Mouse (Mus musculus) CH12F3 (cell line): Measurements from ENCODE around the gene Tyro3.

ENCODE experiments used
- in situ Hi-C: fragments of 300-500 bp; cut with MboI; formaldehyde crosslinking; loops from 2 replicates; pipeline ENCODE4 v1.14.3; 2020; ENCODE audit warnings: low sequenced_read_pairs

The Tyro3 gene

GRCm38 (mm10) chr2:119803618-119804274 is 6.2 kb downstream of the Tyro3 start:
- in situ Hi-C loops = no loop called here

- in situ Hi-C loops = no loop called here
Observed at GRCm38 (mm10) chr2:119804275-119804628, 6.7 kb downstream of the Tyro3 start.

DNA sequence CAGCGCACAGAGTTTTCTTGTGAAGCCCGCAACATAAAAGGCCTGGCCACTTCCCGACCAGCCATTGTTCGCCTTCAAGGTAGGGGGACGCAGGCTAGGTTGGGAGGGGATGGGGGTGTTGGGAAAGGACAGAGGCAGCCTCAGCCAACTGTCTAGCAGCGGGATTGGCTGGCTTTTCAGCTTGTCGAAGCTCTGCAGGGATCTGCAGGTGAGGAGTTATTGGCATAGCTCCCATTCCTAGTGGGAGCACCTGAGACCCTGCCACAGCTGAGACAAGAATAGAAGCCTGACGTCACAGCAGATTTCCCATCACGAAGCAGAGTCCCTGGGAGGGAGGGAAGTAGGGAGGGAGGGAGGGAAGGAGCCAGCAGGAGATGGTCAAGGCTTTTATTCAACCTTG is 7.2 kb downstream of the Tyro3 start:
- in situ Hi-C loops = no loop called here

- in situ Hi-C loops = no loop called here
Observed at GRCm38 (mm10) chr2:119805536-119805935, 8.0 kb downstream of the Tyro3 start.

- in situ Hi-C loops = no loop called here
Observed at GRCm38 (mm10) chr2:119808438-119808837, 10.9 kb downstream of the Tyro3 start.

GRCm38 (mm10) chr2:119808881-119809280 is 11.3 kb downstream of the Tyro3 start:
- in situ Hi-C loops = no loop called here

GRCm38 (mm10) chr2:119810890-119811289 is 13.4 kb downstream of the Tyro3 start:
- in situ Hi-C loops = no loop called here

DNA sequence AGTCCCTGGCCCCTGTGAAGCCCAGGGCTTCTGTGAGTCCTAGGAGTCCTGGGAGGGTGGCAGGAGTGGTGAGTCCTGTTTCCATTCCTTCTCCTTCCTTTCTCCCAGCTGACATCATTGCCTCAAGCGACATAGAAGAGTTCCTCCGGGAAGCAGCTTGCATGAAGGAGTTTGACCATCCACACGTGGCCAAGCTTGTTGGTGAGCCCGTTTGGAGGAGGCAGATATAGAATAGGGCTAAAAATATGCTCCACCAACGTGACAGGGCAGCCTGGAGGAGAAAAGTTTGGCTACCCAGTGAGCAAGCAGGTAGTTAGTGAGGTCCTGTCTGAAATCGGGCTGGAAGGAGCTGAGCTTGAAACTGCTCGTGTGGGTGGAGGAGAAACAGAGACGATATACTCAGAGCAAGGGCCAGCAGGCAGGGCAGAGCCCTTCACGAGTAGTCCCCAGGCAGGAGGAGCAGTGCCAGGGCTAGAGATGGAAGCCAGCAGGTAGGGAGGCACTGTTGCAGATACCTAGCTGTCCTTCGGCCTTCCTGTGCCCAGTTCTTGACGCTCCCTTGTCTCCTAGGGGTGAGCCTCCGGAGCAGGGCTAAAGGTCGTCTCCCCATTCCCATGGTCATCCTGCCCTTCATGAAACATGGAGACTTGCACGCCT is 14.1 kb downstream of the Tyro3 start:
- in situ Hi-C loops = no loop called here

DNA sequence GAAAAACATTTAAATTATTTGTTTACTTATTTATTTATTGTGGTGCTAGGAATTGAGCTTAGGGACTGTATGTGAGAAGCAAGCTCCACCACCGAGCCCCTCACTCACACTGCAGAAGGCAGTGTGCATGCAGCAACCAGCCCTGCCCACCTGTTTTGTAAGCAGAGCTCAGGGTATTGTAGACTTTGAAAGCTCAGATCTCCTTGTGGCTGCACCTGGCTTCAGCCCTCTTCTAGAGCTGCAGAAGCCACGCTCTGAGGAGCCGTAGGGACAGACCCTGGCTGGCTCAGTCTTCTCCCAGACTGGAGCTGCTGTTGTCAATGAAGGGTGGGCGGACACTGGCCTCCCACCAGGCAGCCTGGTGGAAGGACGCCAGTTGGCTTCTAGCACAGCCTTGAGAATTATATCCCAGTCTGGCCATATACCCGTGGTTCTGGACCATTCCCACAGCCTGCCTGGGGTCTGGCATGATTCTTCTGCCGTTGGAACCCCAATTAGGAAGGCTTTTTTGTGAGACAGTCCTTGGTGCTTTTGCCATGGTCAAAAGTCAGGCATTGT is 16.9 kb downstream of the Tyro3 start:
- in situ Hi-C loops = no loop called here

GRCm38 (mm10) chr2:119816611-119817010 is 19.1 kb downstream of the Tyro3 start:
- in situ Hi-C loops = no loop called here

DNA sequence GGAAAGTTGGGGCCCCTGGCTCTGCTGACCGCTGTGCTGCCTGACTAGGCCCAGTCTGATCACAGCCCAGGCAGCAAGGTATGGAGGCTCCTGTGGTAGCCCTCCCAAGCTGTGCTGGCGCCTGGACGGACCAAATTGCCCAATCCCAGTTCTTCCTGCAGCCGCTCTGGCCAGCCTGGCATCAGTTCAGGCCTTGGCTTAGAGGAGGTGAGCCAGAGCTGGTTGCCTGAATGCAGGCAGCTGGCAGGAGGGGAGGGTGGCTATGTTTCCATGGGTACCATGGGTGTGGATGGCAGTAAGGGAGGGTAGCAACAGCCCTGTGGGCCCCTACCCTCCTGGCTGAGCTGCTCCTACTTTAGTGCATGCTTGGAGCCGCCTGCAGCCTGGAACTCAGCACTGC is 19.5 kb downstream of the Tyro3 start:
- in situ Hi-C loops = no loop called here

DNA sequence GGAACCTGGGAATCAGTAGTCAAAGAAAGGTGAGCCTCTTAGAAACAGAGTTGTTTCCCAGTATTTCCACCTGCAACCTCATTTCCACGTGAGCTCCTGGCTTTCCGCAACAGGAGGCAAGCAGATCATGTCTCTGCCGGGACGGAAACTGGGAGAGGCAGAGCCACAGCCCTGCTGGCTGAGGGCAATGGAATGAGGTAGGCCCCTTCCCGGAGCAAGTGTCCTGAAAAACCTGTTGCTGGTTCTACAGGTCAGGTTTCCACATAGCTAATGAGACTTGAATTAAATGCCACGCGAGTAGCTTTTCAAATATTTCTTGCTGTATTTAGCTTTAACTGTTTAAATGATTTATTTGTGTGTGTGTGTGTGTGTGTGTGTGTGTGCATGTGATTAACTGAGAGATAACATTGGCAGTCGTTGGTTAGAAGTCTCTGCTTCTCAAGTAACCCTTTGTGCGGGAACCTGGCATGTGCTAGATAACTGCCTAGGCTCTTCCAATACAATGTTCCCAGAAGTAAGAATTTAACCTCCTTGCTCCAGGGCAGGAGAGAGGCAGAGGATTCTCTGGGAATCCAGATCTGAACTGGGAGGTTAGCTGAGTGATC is 21.2 kb downstream of the Tyro3 start:
- in situ Hi-C loops = no loop called here

GRCm38 (mm10) chr2:119821136-119821535 is 23.6 kb downstream of the Tyro3 start:
- in situ Hi-C loops = no loop called here

DNA sequence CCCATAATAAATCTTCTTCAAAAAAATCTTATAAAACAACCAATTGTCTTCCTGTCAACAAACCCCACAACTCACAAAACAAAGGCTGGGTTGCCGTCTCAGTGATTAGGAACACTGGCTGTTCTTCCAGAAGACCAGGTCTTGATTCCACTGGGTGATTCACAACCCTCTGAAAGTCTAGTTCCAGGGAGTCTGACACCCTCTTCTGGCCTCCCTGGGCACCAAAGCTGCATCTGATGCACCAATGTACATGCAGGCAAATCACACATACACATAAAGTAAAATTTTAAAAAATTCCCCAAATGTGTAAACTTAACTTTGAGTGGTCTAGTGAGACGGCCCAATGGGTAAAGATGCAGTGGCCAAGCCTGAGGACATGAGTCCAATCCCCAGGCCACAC is 33.0 kb downstream of the Tyro3 start:
- in situ Hi-C loops = no loop called here

DNA sequence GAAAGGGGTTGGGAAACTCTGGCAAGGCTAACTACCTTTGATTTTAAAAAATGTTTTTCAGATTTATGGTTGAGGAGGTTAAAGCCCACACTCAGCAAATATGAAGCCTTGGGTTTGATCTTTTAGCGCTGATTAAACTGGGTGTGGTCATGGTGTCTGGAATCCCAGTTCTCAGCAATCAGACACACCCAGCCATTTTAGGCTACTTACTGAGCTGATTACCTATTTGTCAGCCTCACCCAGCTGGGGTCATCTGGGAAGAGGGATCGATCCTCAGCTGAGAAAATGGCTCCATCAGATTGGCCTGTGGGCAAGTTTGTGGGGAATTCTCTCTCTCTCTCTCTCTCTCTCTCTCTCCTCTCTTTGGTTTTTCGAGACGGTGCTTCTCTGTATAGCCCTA is 36.7 kb downstream of the Tyro3 start:
- in situ Hi-C loops = no loop called here

GRCm38 (mm10) chr2:119837616-119838015 is 40.1 kb downstream of the Tyro3 start:
- in situ Hi-C loops = no loop called here

- in situ Hi-C loops = no loop called here
Observed at GRCm38 (mm10) chr2:119838363-119839156, 41.0 kb downstream of the Tyro3 start.

DNA sequence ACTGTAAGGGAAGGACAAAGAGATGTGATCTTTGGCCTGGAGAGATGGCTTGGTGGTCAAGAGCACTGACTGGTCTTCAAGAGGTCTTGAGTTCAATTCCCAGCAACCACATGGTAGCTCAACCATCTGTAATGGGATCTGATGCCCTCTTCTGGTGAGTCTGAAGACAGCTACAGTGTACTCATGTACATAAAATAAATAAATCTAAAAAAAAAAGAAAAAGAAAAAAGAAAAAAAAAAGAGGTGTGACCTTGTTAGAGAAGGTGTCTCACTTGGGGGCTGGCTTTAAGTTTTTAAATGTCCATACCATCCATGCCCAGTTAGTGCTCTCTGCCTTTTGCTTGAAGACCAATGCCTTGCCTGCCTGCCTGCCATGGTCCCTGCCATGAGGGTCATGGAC is 42.5 kb downstream of the Tyro3 start:
- in situ Hi-C loops = no loop called here

- in situ Hi-C loops = no loop called here
Observed at GRCm38 (mm10) chr2:119842000-119842399, 44.5 kb downstream of the Tyro3 start.

DNA sequence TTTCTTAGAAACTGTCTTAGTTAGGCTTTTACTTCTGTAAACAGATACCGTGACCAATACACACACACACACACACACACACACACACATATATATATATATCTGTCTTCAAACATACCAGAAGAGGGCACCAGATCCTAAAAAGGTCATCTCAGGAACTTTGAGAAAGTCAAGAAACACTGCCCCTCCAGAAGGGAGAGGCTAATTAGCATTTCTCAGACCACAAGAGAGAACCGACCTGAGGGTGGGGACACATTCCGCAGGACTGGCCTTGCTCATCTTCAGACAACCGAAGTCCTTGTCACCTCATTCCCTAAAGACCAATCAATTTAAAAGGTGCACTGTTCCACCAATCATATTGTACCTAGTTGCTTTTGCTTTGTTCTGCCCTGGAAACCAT is 46.0 kb downstream of the Tyro3 start:
- in situ Hi-C loops = no loop called here

DNA sequence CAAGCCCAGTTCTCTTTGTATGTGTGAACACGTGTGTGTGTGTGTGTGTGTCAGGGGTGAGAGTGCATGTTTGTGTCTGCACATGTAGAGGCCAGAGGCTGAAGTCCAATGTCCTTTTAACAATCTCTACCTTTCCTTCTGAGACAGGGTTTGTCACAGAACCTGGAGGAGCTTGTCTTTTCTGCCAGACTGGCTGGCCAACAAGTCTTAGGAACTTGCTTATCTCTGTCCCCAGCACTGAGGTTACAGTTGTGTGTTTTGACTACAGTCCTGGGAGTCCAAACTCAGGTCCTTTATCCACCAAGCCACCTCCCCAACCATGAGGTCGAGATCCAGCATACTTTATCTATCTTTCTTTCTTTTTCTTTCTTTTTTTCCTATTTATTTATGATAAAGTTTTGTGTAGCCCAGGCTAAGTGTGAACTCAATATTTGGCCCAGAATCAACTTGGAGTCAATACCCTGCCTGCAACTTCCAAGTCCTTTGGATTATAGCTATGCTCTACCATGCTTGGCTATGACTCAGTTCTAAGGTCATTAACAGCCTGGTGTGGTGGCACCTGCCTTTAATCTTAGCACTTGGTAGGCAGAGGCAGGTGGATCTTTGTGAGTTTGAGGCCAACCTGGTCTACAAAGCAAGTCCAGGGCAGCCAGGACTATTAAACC is 48.5 kb downstream of the Tyro3 start:
- in situ Hi-C loops = no loop called here
